Mouse (Mus musculus) gastrocnemius, postnatal 36 days (tissue): ENCODE data around the gene Slc19a1. TPM values are rescaled to one million over a fixed set of nuclear protein-coding genes. Genes with fewer than 3 reads are reported as not detected.

Experiments used
- DNase-seq, 2 experiments: peaks; one replicate each; pipeline ENCODE4 v3.0.0; 2022
- intact Hi-C: fragments of 180-260 bp; cut with DNase I; formaldehyde crosslinking; loops from one replicate; pipeline ENCODE4 v1.15.1; 2025
- total RNA-seq, 2 experiments: library from RNA; stranded (reverse); gene quantifications; 2 replicates each; pipeline ENCODE4 v1.2.3; 2021

The Slc19a1 gene
- total RNA-seq, 2 experiments from 2014 or later, result 5.9 to 7.7 TPM

DNA sequence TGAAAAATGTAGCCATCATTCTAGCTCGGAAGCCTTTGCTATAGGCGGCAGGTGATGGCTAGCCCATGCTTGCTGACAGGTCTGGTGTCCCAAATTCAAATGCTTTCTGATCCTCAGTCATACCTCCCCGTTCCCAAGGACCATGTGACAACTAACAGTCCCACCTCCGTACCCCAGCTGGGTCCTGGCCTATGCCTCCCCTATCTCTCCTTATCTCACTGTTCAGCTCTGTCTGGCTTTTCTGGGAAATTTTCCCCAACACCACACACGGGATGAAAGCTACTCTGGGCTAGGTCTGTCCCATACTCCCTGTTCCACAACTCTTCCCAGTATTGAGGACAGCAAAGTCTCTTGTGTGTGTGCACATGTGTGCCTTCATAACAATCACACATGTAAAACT is 58.0 kb downstream of the Slc19a1 start:
- no peak for DNase-seq
- intact Hi-C loops, result no loop called here

- no peak for DNase-seq
- intact Hi-C loops, result no loop called here
These were observed 59.6 kb downstream of the Slc19a1 start for GRCm38 (mm10) chr10:77091538-77092097.

GRCm38 (mm10) chr10:77093817-77094216 is 61.8 kb downstream of the Slc19a1 start:
- intact Hi-C loops, result no loop called here
- no peak for DNase-seq

DNA sequence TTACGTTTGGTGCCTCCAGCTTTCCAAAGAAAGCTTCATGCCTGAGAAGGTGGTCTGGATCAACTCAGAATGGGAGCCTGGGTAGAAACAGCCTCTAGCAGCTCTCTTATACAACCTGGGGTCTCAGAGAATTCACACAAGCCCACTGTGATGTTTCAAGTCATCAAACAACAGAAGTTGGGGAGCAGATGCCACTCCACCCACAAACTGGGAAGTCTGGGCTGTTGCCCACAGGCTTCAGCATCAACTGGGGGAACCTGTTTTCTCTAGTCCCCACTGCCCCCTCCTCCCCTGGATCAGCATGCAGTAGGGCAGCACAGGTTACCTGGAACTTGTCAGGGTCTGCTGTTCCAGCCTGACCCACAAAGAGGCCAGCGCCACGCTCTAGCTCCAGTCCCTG is 63.6 kb downstream of the Slc19a1 start:
- DNase-seq, result no peak
- intact Hi-C loops, result no loop called here

- intact Hi-C loops, result no loop called here
- DNase-seq, result no peak
These were observed 65.2 kb downstream of the Slc19a1 start for GRCm38 (mm10) chr10:77097006-77097889.

DNA sequence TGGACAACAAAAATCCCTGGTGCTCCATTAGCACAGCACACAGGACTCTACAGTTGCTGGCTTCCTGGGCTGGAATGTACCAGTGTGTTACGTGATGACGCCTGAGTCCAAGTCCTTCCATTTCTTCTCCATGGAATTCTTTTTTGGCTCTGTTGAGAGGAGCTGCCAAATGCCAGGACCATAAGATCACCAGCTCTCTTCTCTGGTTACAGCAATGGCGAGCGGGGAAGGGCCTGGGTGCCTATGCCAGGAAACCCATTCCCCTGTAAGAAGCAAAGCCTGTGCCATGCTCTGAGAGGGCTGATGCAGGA is 65.8 kb downstream of the Slc19a1 start:
- intact Hi-C loops, result no loop called here
- DNase-seq, result no peak

DNA sequence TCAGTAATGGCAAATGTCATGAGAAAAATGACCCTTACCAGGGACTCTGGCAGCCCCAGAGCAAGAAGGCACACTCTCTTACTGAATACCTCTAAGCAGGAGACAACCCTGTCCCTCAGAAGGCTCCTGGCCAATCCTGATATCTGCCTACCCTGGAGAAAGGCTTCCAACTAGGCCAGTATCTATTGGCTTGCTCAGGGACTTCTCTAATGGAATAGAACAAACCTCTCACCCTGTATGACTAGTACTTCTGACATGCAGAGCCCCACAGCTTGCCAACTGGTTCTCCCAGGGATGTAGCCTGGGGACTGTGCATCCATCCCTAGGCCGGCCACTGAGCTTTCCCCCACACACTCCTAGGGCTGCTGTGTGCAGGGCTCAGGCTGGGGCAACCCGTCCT is 66.6 kb downstream of the Slc19a1 start:
- intact Hi-C loops, result no loop called here
- no peak for DNase-seq

DNA sequence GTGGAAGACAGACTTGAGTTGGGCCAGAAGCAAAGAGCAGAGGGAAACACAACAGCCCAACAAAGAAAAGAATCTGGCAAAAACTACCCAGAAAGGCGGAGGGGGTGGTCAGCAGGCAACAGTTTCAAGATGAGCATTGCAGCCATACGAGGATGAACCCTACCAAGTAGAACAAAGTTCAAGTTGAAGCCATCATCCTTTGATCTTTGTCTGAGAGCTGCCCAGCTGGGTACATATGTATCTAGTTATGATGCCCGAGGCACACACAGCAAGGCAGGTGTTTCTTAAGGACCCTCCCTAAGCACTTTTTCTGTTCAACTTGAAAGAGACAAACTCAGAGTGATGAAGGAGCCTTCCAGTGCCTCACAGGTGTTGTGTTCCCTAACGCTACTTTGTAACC is 67.7 kb downstream of the Slc19a1 start:
- no peak for DNase-seq
- intact Hi-C loops, result no loop called here

DNA sequence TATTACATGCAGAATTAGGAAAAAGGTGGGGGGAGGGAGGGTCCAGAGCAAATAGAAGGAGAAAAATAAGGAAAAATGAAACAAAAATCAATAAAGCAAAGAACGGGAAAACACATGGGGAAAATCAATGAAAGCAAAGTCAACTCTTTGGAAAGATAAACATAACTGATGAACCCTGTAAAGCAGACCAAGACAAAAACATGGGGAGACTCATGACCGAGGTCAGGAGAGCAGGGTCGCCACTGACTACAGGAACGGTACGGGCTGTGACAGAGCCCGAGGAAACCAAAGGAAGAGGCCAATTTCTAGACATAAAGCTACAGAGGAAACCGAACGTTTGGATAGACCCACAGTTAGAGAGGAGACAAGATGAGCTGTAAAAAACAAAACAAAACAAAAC is 71.6 kb downstream of the Slc19a1 start:
- no peak for DNase-seq
- intact Hi-C loops, result no loop called here

- no peak for DNase-seq
- intact Hi-C loops, result no loop called here
These were observed 72.3 kb downstream of the Slc19a1 start for GRCm38 (mm10) chr10:77104327-77104726.

GRCm38 (mm10) chr10:77108106-77108505 is 76.1 kb downstream of the Slc19a1 start:
- intact Hi-C loops, result no loop called here
- DNase-seq, result no peak

GRCm38 (mm10) chr10:77110010-77110409 is 78.0 kb downstream of the Slc19a1 start:
- no peak for DNase-seq
- intact Hi-C loops, result no loop called here

Other genes with a start within 250 kb of the Slc19a1 start
- gene Pcbp3, start 70.4 kb upstream of the Slc19a1 start, total RNA-seq, result 1 to 10 TPM; 2.6 to 2.7 TPM
- gene Col18a1, start 134.3 kb downstream of the Slc19a1 start, total RNA-seq, result 10 to 100 TPM in 1 of 2 experiments, 1 to 10 TPM in 1; 6.4 to 10.3 TPM
- gene Pofut2, start 227.0 kb downstream of the Slc19a1 start, total RNA-seq, result 10 to 100 TPM; 19.9 to 23.2 TPM